Mouse (Mus musculus) bone marrow, adult 2 months (tissue): ENCODE measurements around the gene Chrnb4.

Experiments
- CTCF ChIP-seq: fragments of 200-500 bp; IDR thresholded peaks from 2 replicates; pipeline ENCODE4 v1.5.1; 2011; ENCODE audit warnings: low read length, control low read depth; ENCODE audit not compliant: control insufficient read depth, insufficient read depth
- POLR2A ChIP-seq: fragments of 200-500 bp; IDR thresholded peaks from 2 replicates; pipeline ENCODE4 v1.6.1; 2011; ENCODE audit warnings: low read depth, mild to moderate bottlenecking, control low read depth, low read length, borderline replicate concordance; ENCODE audit not compliant: control insufficient read depth

DNA sequence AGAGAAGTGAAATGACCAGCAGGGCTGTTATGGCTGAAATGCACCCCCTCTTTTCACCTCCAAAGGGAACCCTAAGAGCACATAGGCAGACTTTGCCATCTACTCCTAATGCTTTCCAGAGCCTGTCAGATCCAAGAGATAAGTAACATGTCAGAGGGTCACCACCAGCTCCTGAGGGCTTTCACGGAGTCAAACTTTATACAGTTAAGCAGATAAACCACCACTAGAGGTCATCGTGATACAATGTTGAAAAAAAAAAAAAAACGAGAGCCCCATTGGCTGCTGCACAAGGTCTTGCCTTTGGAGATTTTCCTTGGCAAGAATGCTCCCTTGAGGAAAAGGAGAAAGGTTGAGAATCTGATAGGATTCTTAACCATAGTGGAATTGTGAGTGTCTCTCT, 1.8 kb downstream of the Chrnb4 start:
- TF ChIP-seq CTCF (no peak), POLR2A (no peak)
